Mouse (Mus musculus): Measurements from ENCODE around the gene Car3. TPM values are rescaled to one million over a fixed set of nuclear protein-coding genes. Genes with fewer than 3 reads are reported as not detected.
A peak's percentile ranks its signal among the peaks of the same experiment; 100 is the strongest.
"Not testable (repeated sequence)": the region's sequence is repeated elsewhere in the genome, so short reads cannot be mapped to it uniquely, and the experiment has no call there.

The Car3 gene
- 1.2 and 2.2 TPM in 2 replicates for polyA plus RNA-seq (2015; fragmentation: Nextera tagmentation; extraction: Ambion mirVana)

GRCm38 (mm10) chr3:14863022-14863711 is at the start of gene Car3:
TSS of gene Car3 (plus strand) at chr3:14863512.
- H3K4me1 ChIP-seq (replicated peaks; ENCODE audit: control insufficient read depth, insufficient read depth, low read length): peaks cover 11% of the 10 kb centered on the region
- no peak within 1 kb of the TSS for H3K27ac ChIP-seq (ENCODE audit: low read length)
- no peaks in the 10 kb centered on the region for H3K36me3 ChIP-seq (ENCODE audit: control insufficient read depth, insufficient read depth)
- peak; percentile 94 for ATAC-seq
- H3K9me3 ChIP-seq (ENCODE audit: control insufficient read depth, low read length): no peaks in the 10 kb centered on the region
- 3% methylated on average over 16 of the region's 18 CpGs for WGBS
- peak within 1 kb of the TSS; percentile 34 for H3K4me3 ChIP-seq (replicated peaks; ENCODE audit: low read length)
- peak within 1 kb of the TSS; percentile 12 for H3K9ac ChIP-seq (replicated peaks; ENCODE audit: low read depth, low read length)
- H3K27me3 ChIP-seq (replicated peaks; ENCODE audit: control insufficient read depth, insufficient read depth, low read length): no peaks in the 10 kb centered on the region
- H3K4me2 ChIP-seq (ENCODE audit: low read length): peak within 1 kb of the TSS; percentile 56

GRCm38 (mm10) chr3:14815396-14815795 is 47.9 kb upstream of the Car3 start:
- H3K27me3 ChIP-seq (replicated peaks; ENCODE audit: control insufficient read depth, insufficient read depth, low read length); H3K4me2 ChIP-seq (ENCODE audit: low read length); H3K36me3 ChIP-seq (ENCODE audit: control insufficient read depth, insufficient read depth); H3K4me1 ChIP-seq (replicated peaks; ENCODE audit: control insufficient read depth, insufficient read depth, low read length); H3K4me3 ChIP-seq (replicated peaks; ENCODE audit: low read length); H3K27ac ChIP-seq (ENCODE audit: low read length); H3K9ac ChIP-seq (replicated peaks; ENCODE audit: low read depth, low read length); H3K9me3 ChIP-seq (ENCODE audit: control insufficient read depth, low read length); ATAC-seq: not testable (repeated sequence)
- 92% methylated on average over 1 of the region's 1 CpGs for WGBS

- H3K9me3 ChIP-seq (ENCODE audit: control insufficient read depth, low read length): no peaks in the 10 kb centered on the region
- H3K9ac ChIP-seq (replicated peaks; ENCODE audit: low read depth, low read length): no peak overlapping the region
- no peak overlapping the region for H3K4me3 ChIP-seq (replicated peaks; ENCODE audit: low read length)
- no peak overlapping the region for H3K4me2 ChIP-seq (ENCODE audit: low read length)
- no peak overlapping the region for H3K27ac ChIP-seq (ENCODE audit: low read length)
- no peaks in the 10 kb centered on the region for H3K36me3 ChIP-seq (ENCODE audit: control insufficient read depth, insufficient read depth)
- WGBS: 68% methylated on average over 1 of the region's 1 CpGs
- no peaks in the 10 kb centered on the region for H3K4me1 ChIP-seq (replicated peaks; ENCODE audit: control insufficient read depth, insufficient read depth, low read length)
- no peaks in the 10 kb centered on the region for H3K27me3 ChIP-seq (replicated peaks; ENCODE audit: control insufficient read depth, insufficient read depth, low read length)
- no peak for ATAC-seq
These were observed 43.3 kb upstream of the Car3 start for GRCm38 (mm10) chr3:14819844-14820504.

- Histone ChIP-seq H3K9ac (replicated peaks; ENCODE audit: low read depth, low read length) (no peak overlapping the region), H3K4me2 (ENCODE audit: low read length) (no peak overlapping the region), H3K4me3 (replicated peaks; ENCODE audit: low read length) (no peak overlapping the region), H3K27ac (ENCODE audit: low read length) (no peak overlapping the region), H3K27me3 (replicated peaks; ENCODE audit: control insufficient read depth, insufficient read depth, low read length) (no peaks in the 10 kb centered on the region), H3K9me3 (ENCODE audit: control insufficient read depth, low read length) (no peaks in the 10 kb centered on the region), H3K36me3 (ENCODE audit: control insufficient read depth, insufficient read depth) (no peaks in the 10 kb centered on the region), H3K4me1 (replicated peaks; ENCODE audit: control insufficient read depth, insufficient read depth, low read length) (no peaks in the 10 kb centered on the region)
- no peak for ATAC-seq
These were observed 34.4 kb upstream of the Car3 start for GRCm38 (mm10) chr3:14828896-14829295.

- H3K9me3 ChIP-seq (ENCODE audit: control insufficient read depth, low read length): no peaks in the 10 kb centered on the region
- ATAC-seq: peak; percentile 54
- H3K4me3 ChIP-seq (replicated peaks; ENCODE audit: low read length): no peak overlapping the region
- no peak overlapping the region for H3K27ac ChIP-seq (ENCODE audit: low read length)
- H3K4me1 ChIP-seq (replicated peaks; ENCODE audit: control insufficient read depth, insufficient read depth, low read length): no peaks in the 10 kb centered on the region
- no peak overlapping the region for H3K9ac ChIP-seq (replicated peaks; ENCODE audit: low read depth, low read length)
- no peaks in the 10 kb centered on the region for H3K36me3 ChIP-seq (ENCODE audit: control insufficient read depth, insufficient read depth)
- no peaks in the 10 kb centered on the region for H3K27me3 ChIP-seq (replicated peaks; ENCODE audit: control insufficient read depth, insufficient read depth, low read length)
- WGBS: 80% methylated on average over 5 of the region's 5 CpGs
- H3K4me2 ChIP-seq (ENCODE audit: low read length): no peak overlapping the region
These were observed 32.0 kb upstream of the Car3 start for GRCm38 (mm10) chr3:14831219-14831835.

GRCm38 (mm10) chr3:14832766-14833165 is 30.5 kb upstream of the Car3 start:
- no peak overlapping the region for H3K9ac ChIP-seq (replicated peaks; ENCODE audit: low read depth, low read length)
- H3K27ac ChIP-seq (ENCODE audit: low read length): no peak overlapping the region
- H3K27me3 ChIP-seq (replicated peaks; ENCODE audit: control insufficient read depth, insufficient read depth, low read length): no peaks in the 10 kb centered on the region
- no peaks in the 10 kb centered on the region for H3K9me3 ChIP-seq (ENCODE audit: control insufficient read depth, low read length)
- no peak overlapping the region for H3K4me2 ChIP-seq (ENCODE audit: low read length)
- no peak for ATAC-seq
- no peak overlapping the region for H3K4me3 ChIP-seq (replicated peaks; ENCODE audit: low read length)
- H3K36me3 ChIP-seq (ENCODE audit: control insufficient read depth, insufficient read depth): no peaks in the 10 kb centered on the region
- no peaks in the 10 kb centered on the region for H3K4me1 ChIP-seq (replicated peaks; ENCODE audit: control insufficient read depth, insufficient read depth, low read length)

GRCm38 (mm10) chr3:14838936-14839335 is 24.4 kb upstream of the Car3 start:
- no peak overlapping the region for H3K4me2 ChIP-seq (ENCODE audit: low read length)
- no peaks in the 10 kb centered on the region for H3K36me3 ChIP-seq (ENCODE audit: control insufficient read depth, insufficient read depth)
- no peak overlapping the region for H3K27ac ChIP-seq (ENCODE audit: low read length)
- no peak for ATAC-seq
- no peaks in the 10 kb centered on the region for H3K27me3 ChIP-seq (replicated peaks; ENCODE audit: control insufficient read depth, insufficient read depth, low read length)
- H3K4me3 ChIP-seq (replicated peaks; ENCODE audit: low read length): no peak overlapping the region
- no peaks in the 10 kb centered on the region for H3K4me1 ChIP-seq (replicated peaks; ENCODE audit: control insufficient read depth, insufficient read depth, low read length)
- no peaks in the 10 kb centered on the region for H3K9me3 ChIP-seq (ENCODE audit: control insufficient read depth, low read length)
- no peak overlapping the region for H3K9ac ChIP-seq (replicated peaks; ENCODE audit: low read depth, low read length)
- WGBS: 100% methylated on average over 1 of the region's 1 CpGs

GRCm38 (mm10) chr3:14839466-14840118 is 23.7 kb upstream of the Car3 start:
- H3K4me1 ChIP-seq (replicated peaks; ENCODE audit: control insufficient read depth, insufficient read depth, low read length): no peaks in the 10 kb centered on the region
- no peak overlapping the region for H3K4me2 ChIP-seq (ENCODE audit: low read length)
- H3K27me3 ChIP-seq (replicated peaks; ENCODE audit: control insufficient read depth, insufficient read depth, low read length): no peaks in the 10 kb centered on the region
- no peak overlapping the region for H3K9ac ChIP-seq (replicated peaks; ENCODE audit: low read depth, low read length)
- H3K36me3 ChIP-seq (ENCODE audit: control insufficient read depth, insufficient read depth): no peaks in the 10 kb centered on the region
- no peaks in the 10 kb centered on the region for H3K9me3 ChIP-seq (ENCODE audit: control insufficient read depth, low read length)
- H3K27ac ChIP-seq (ENCODE audit: low read length): no peak overlapping the region
- no peak for ATAC-seq
- no peak overlapping the region for H3K4me3 ChIP-seq (replicated peaks; ENCODE audit: low read length)
- 75% methylated on average over 3 of the region's 3 CpGs for WGBS

- Histone ChIP-seq H3K27ac (ENCODE audit: low read length) (no peak overlapping the region), H3K4me1 (replicated peaks; ENCODE audit: control insufficient read depth, insufficient read depth, low read length) (no peaks in the 10 kb centered on the region), H3K4me3 (replicated peaks; ENCODE audit: low read length) (no peak overlapping the region), H3K27me3 (replicated peaks; ENCODE audit: control insufficient read depth, insufficient read depth, low read length) (no peaks in the 10 kb centered on the region), H3K4me2 (ENCODE audit: low read length) (no peak overlapping the region), H3K36me3 (ENCODE audit: control insufficient read depth, insufficient read depth) (no peaks in the 10 kb centered on the region), H3K9me3 (ENCODE audit: control insufficient read depth, low read length) (no peaks in the 10 kb centered on the region), H3K9ac (replicated peaks; ENCODE audit: low read depth, low read length) (no peak overlapping the region)
- ATAC-seq: no peak
- 88% methylated on average over 2 of the region's 2 CpGs for WGBS
These were observed 14.6 kb upstream of the Car3 start for GRCm38 (mm10) chr3:14848587-14849254.
